Mouse (Mus musculus) gastrocnemius, postnatal 10 days (tissue): ENCODE measurements at regions not wholly inside any gene's neighbourhood (a gene's known extent, or its start where the extent isn't known, plus 50 kb on each side); places are given as distances from the start of the nearest gene placed in this dataset.

Experiments used
- DNase-seq: peaks from one replicate; pipeline ENCODE4 v3.0.0; 2021; ENCODE audit warnings: mixed read lengths
- microRNA-seq, 2 experiments: library from miRNA; unstranded; fragments of <30 nt; microRNA quantifications; one replicate each; pipeline ENCODE4 v1.2.0; 2021

- DNase-seq, result no peak
These were observed 158.2 kb downstream of the Calcrl start for GRCm38 (mm10) chr2:84266883-84267554.

GRCm38 (mm10) chr2:84274038-84274724 is 151.0 kb downstream of the Calcrl start:
- DNase-seq, result no peak

GRCm38 (mm10) chr2:84277181-84277580 is 148.0 kb downstream of the Calcrl start:
- DNase-seq, result no peak

Small RNA genes in the stretch of these regions (microRNA-seq; reads per million reads assigned to microRNA genes)
- 0 reads per million in 2 experiments for gene Gm25972
